Mouse (Mus musculus) brain, adult 2 months (tissue): ENCODE measurements around the gene Rnf216.

Experiments
- DNase-seq: peaks from one replicate; pipeline ENCODE4 v3.0.0; 2011; ENCODE audit warnings: low read depth, low spot score

The Rnf216 gene

GRCm38 (mm10) chr5:143000654-143001500 lies 111.9 kb downstream of the Rnf216 start:
- peak; percentile 53 for DNase-seq

- DNase-seq = no peak
These were observed 112.7 kb downstream of the Rnf216 start for GRCm38 (mm10) chr5:143000091-143000490.

GRCm38 (mm10) chr5:142998171-142998570 lies 114.6 kb downstream of the Rnf216 start:
- DNase-seq = no peak

GRCm38 (mm10) chr5:142997526-142997925 lies 115.3 kb downstream of the Rnf216 start:
- peak; percentile 20 for DNase-seq

- no peak for DNase-seq
These were observed 118.0 kb downstream of the Rnf216 start for GRCm38 (mm10) chr5:142994746-142995145.

- no peak for DNase-seq
These were observed 123.6 kb downstream of the Rnf216 start for GRCm38 (mm10) chr5:142989167-142989566.

- DNase-seq = peak; percentile 73
These were observed 124.3 kb downstream of the Rnf216 start for GRCm38 (mm10) chr5:142988520-142988919.

GRCm38 (mm10) chr5:142984271-142984670 lies 128.5 kb downstream of the Rnf216 start:
- DNase-seq = no peak

- DNase-seq = peak; percentile 72
These were observed 129.6 kb downstream of the Rnf216 start for GRCm38 (mm10) chr5:142983174-142983573.

GRCm38 (mm10) chr5:142982046-142982801 lies 130.6 kb downstream of the Rnf216 start:
- peak; percentile 48 for DNase-seq

- DNase-seq = no peak
These were observed 136.3 kb downstream of the Rnf216 start for GRCm38 (mm10) chr5:142976516-142976915.

- peak; percentile 94 for DNase-seq
These were observed 138.1 kb downstream of the Rnf216 start for GRCm38 (mm10) chr5:142974598-142975121.

GRCm38 (mm10) chr5:142973971-142974370 lies 138.8 kb downstream of the Rnf216 start:
- no peak for DNase-seq

GRCm38 (mm10) chr5:142968411-142968810 lies 144.4 kb downstream of the Rnf216 start:
- peak; percentile 95 for DNase-seq

- DNase-seq = peak; percentile 43
These were observed 148.1 kb downstream of the Rnf216 start for GRCm38 (mm10) chr5:142964650-142965049.

GRCm38 (mm10) chr5:142963705-142964494 lies 148.9 kb downstream of the Rnf216 start:
- peak; percentile 95 for DNase-seq

GRCm38 (mm10) chr5:142963003-142963704 lies 149.6 kb downstream of the Rnf216 start:
- peak; percentile 86 for DNase-seq

- DNase-seq = peak; percentile 45
These were observed 150.3 kb downstream of the Rnf216 start for GRCm38 (mm10) chr5:142962444-142962961.

- peak; percentile 67 for DNase-seq
These were observed 150.8 kb downstream of the Rnf216 start for GRCm38 (mm10) chr5:142961881-142962443.

- DNase-seq = peak; percentile 70
These were observed 151.4 kb downstream of the Rnf216 start for GRCm38 (mm10) chr5:142961398-142961880.
